Mouse (Mus musculus): ENCODE results near the gene Zfp239. TPM values are rescaled to one million over a fixed set of nuclear protein-coding genes. Genes with fewer than 3 reads are reported as not detected.

Zfp239 gene
- polyA plus RNA-seq, 1 experiment from 2014 or later, result 9.0 TPM

GRCm38 (mm10) chr6:117881229-117881628 is 19.3 kb downstream of the Zfp239 start:
- 84% methylated on average over 7 of the region's 7 CpGs for WGBS
- DNase-seq (ENCODE audit: low spot score), result no peak

GRCm38 (mm10) chr6:117881997-117882396 is 20.1 kb downstream of the Zfp239 start:
- Histone ChIP-seq H3K27ac (no peak overlapping the region), H3K36me3 (ENCODE audit: insufficient read depth, low read length) (no peaks in the 10 kb centered on the region), H3K9me3 (replicated peaks; ENCODE audit: low read length) (no peaks in the 10 kb centered on the region), H3K27me3 (ENCODE audit: insufficient read depth, low read length) (no peaks in the 10 kb centered on the region), H3K4me2 (ENCODE audit: low read length) (no peak overlapping the region), H3K9ac (ENCODE audit: low read depth, low read length) (no peak overlapping the region), H3K4me1 (replicated peaks; ENCODE audit: insufficient read depth, low read length) (no peaks in the 10 kb centered on the region), H3K4me3 (replicated peaks; ENCODE audit: low read depth, low read length) (no peak overlapping the region)
- TF ChIP-seq CTCF (IDR thresholded peaks at IDR 0.05; ENCODE audit: low read depth), result no peak
- ATAC-seq (replicated peaks; ENCODE audit: low FRiP score, low read depth), result no peak
- WGBS, result 74% methylated on average over 7 of the region's 7 CpGs
- no peak for DNase-seq (ENCODE audit: low spot score)

More at GRCm38 (mm10) chr6:117881229-117881628, 19.3 kb downstream of the Zfp239 start:
- H3K36me3 ChIP-seq (ENCODE audit: insufficient read depth, low read length), result no peaks in the 10 kb centered on the region
- no peak overlapping the region for H3K4me2 ChIP-seq (ENCODE audit: low read length)
- no peaks in the 10 kb centered on the region for H3K27me3 ChIP-seq (ENCODE audit: insufficient read depth, low read length)
- no peaks in the 10 kb centered on the region for H3K4me1 ChIP-seq (replicated peaks; ENCODE audit: insufficient read depth, low read length)
- no peak overlapping the region for H3K9ac ChIP-seq (ENCODE audit: low read depth, low read length)
- H3K27ac ChIP-seq, result peak overlapping the region; percentile 98; the same call in 1 of the 2 replicates
- ATAC-seq (replicated peaks; ENCODE audit: low FRiP score, low read depth), result no peak
- no peak for TF ChIP-seq CTCF (IDR thresholded peaks at IDR 0.05; ENCODE audit: low read depth)
- H3K4me3 ChIP-seq (replicated peaks; ENCODE audit: low read depth, low read length), result no peak overlapping the region
- H3K9me3 ChIP-seq (replicated peaks; ENCODE audit: low read length), result no peaks in the 10 kb centered on the region

GRCm38 (mm10) chr6:117885943-117886342 is 24.0 kb downstream of the Zfp239 start:
- WGBS, result 77% methylated on average over 2 of the region's 2 CpGs
- DNase-seq (ENCODE audit: low spot score) (no peak), ATAC-seq (replicated peaks; ENCODE audit: low FRiP score, low read depth) (no peak)

GRCm38 (mm10) chr6:117888032-117888431 is 26.1 kb downstream of the Zfp239 start:
- no peak for ATAC-seq (replicated peaks; ENCODE audit: low FRiP score, low read depth)
- TF ChIP-seq CTCF (IDR thresholded peaks at IDR 0.05; ENCODE audit: low read depth), result no peak
- 57% methylated on average over 1 of the region's 1 CpGs for WGBS

More at GRCm38 (mm10) chr6:117885943-117886342, 24.0 kb downstream of the Zfp239 start:
- H3K4me2 ChIP-seq (ENCODE audit: low read length), result no peak overlapping the region
- no peaks in the 10 kb centered on the region for H3K4me1 ChIP-seq (replicated peaks; ENCODE audit: insufficient read depth, low read length)
- no peaks in the 10 kb centered on the region for H3K36me3 ChIP-seq (ENCODE audit: insufficient read depth, low read length)
- no peaks in the 10 kb centered on the region for H3K27me3 ChIP-seq (ENCODE audit: insufficient read depth, low read length)
- H3K4me3 ChIP-seq (replicated peaks; ENCODE audit: low read depth, low read length), result no peak overlapping the region
- no peak overlapping the region for H3K27ac ChIP-seq
- H3K9me3 ChIP-seq (replicated peaks; ENCODE audit: low read length), result no peaks in the 10 kb centered on the region
- no peak for TF ChIP-seq CTCF (IDR thresholded peaks at IDR 0.05; ENCODE audit: low read depth)
- H3K9ac ChIP-seq (ENCODE audit: low read depth, low read length), result no peak overlapping the region

GRCm38 (mm10) chr6:117888642-117889096 is 26.8 kb downstream of the Zfp239 start:
- Histone ChIP-seq H3K4me1 (replicated peaks; ENCODE audit: insufficient read depth, low read length) (no peaks in the 10 kb centered on the region), H3K27me3 (ENCODE audit: insufficient read depth, low read length) (no peaks in the 10 kb centered on the region), H3K9ac (ENCODE audit: low read depth, low read length) (no peak overlapping the region), H3K27ac (no peak overlapping the region), H3K4me2 (ENCODE audit: low read length) (no peak overlapping the region), H3K4me3 (replicated peaks; ENCODE audit: low read depth, low read length) (no peak overlapping the region), H3K9me3 (replicated peaks; ENCODE audit: low read length) (no peaks in the 10 kb centered on the region), H3K36me3 (ENCODE audit: insufficient read depth, low read length) (no peaks in the 10 kb centered on the region)
- ATAC-seq (replicated peaks; ENCODE audit: low FRiP score, low read depth) (no peak), DNase-seq (ENCODE audit: low spot score) (no peak)
- TF ChIP-seq CTCF (IDR thresholded peaks at IDR 0.05; ENCODE audit: low read depth), result no peak
- 57% methylated on average over 2 of the region's 2 CpGs for WGBS

More at GRCm38 (mm10) chr6:117888032-117888431, 26.1 kb downstream of the Zfp239 start:
- no peaks in the 10 kb centered on the region for H3K4me1 ChIP-seq (replicated peaks; ENCODE audit: insufficient read depth, low read length)
- H3K36me3 ChIP-seq (ENCODE audit: insufficient read depth, low read length), result no peaks in the 10 kb centered on the region
- no peak overlapping the region for H3K4me3 ChIP-seq (replicated peaks; ENCODE audit: low read depth, low read length)
- H3K9ac ChIP-seq (ENCODE audit: low read depth, low read length), result no peak overlapping the region
- no peak overlapping the region for H3K4me2 ChIP-seq (ENCODE audit: low read length)
- no peak overlapping the region for H3K27ac ChIP-seq
- no peaks in the 10 kb centered on the region for H3K27me3 ChIP-seq (ENCODE audit: insufficient read depth, low read length)
- no peaks in the 10 kb centered on the region for H3K9me3 ChIP-seq (replicated peaks; ENCODE audit: low read length)
- DNase-seq (ENCODE audit: low spot score), result no peak

- H3K4me1 ChIP-seq (replicated peaks; ENCODE audit: insufficient read depth, low read length), result no peaks in the 10 kb centered on the region
- H3K9ac ChIP-seq (ENCODE audit: low read depth, low read length), result no peak overlapping the region
- WGBS, result 74% methylated on average over 6 of the region's 6 CpGs
- H3K4me3 ChIP-seq (replicated peaks; ENCODE audit: low read depth, low read length), result no peak overlapping the region
- H3K27me3 ChIP-seq (ENCODE audit: insufficient read depth, low read length), result no peaks in the 10 kb centered on the region
- DNase-seq (ENCODE audit: low spot score), result no peak
- H3K36me3 ChIP-seq (ENCODE audit: insufficient read depth, low read length), result no peaks in the 10 kb centered on the region
- H3K9me3 ChIP-seq (replicated peaks; ENCODE audit: low read length), result no peaks in the 10 kb centered on the region
- no peak for TF ChIP-seq CTCF (IDR thresholded peaks at IDR 0.05; ENCODE audit: low read depth)
- no peak overlapping the region for H3K27ac ChIP-seq
- ATAC-seq (replicated peaks; ENCODE audit: low FRiP score, low read depth), result no peak
- no peak overlapping the region for H3K4me2 ChIP-seq (ENCODE audit: low read length)
Observed at GRCm38 (mm10) chr6:117890257-117890656, 28.4 kb downstream of the Zfp239 start.
